Mouse (Mus musculus) retina, adult 2 months (tissue): ENCODE results near the gene Khsrp.

Source experiments
- DNase-seq: peaks from one replicate; pipeline ENCODE4 v3.0.0-alpha.2; 2012; ENCODE audit warnings: low read depth, low spot score

Gene Khsrp

DNA sequence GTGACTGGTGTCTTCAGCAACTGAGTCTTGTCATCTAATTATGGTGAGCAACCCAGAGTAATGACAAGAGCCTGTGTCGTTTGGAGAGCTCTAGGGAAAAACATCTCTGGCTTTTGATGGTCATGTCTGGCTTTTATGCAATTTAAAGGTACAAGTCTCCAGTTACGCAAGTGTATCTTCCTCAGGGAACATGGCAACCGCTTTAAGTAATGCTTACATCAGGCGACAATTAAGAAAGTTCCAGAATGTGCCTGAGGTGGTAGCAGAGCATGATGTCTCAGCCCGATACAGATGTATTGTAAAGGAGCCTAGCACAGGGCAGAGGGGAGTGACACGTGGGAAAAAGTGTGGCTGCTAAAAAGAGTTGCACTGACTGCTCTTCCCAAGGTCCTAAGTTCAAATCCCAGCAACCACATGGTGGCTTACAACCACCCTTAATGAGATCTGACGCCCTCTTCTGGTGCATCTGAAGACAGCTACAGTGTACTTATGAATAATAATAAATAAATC lies 42.3 kb downstream of the Khsrp start:
- DNase-seq = no peak

DNA sequence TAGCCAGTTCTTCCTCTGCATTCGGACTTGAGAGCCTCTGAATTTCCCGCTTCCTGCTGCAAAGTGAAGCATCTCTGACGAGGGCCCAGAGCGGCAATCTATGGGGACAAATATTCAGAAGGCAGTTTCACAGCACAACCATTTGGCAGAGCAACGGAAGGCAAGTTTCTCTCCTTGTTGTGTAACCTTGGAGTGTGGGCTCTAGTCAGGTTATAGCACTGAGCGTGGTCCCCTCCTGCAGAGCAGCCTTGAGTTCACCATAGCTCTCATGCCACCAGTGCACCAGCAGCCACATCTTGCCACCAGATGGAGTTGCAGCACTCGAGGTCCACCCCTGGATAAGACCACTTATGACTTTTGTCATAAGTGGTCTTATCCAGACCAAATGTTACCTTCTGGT lies 42.9 kb downstream of the Khsrp start:
- DNase-seq = no peak

DNA sequence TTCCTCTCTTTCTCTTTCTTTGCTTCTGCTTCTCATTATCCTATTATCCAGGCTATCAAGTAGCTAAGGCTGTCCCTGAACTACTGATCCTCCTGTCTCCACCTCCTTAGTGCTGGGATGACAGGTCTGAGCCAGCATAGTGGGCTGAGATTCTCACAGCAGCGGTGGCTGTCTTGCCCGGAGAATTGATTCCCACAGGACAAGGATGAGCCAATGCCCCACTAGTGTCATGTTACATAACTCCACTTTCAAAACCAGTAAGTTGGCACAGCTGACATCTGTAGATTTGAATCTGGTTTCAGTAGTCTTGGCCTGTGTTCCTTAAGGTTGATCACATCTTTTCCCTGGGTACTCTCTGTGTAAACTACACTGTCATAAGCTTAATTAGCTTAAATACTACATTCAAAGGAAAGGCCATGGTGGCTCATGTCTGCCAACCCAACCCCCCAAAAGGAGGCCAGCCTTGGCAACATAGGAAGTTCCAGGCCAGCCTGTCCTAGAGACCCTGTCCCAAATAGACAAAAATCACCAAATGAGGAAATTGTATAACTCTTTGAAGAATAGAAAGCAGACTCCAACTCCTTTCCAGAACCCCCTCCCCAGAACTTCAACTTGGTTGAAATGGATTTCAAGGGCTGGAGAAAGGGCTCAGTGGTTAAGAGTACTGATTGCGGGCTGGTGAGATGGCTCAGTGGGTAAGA lies 45.1 kb downstream of the Khsrp start:
- DNase-seq = no peak

DNA sequence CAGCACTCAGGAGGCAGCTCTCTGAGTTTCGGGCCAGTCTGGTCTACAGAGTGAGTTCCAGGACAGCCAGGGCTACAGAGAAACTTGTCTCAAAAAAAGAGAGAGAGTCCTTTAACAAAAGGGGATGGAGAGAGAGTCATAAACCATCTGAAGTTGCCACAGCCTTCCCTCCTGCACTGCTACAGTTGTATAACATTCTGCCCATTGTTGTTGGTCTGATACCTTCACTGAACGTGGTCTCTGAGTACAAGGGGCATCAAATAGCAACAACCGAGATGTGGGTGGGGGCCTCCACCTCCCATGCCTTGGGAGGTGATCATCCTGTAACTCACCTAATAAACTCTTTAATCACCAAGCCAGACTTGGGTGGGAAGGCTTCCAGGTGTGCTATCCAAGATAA lies 45.7 kb downstream of the Khsrp start:
- no peak for DNase-seq

DNA sequence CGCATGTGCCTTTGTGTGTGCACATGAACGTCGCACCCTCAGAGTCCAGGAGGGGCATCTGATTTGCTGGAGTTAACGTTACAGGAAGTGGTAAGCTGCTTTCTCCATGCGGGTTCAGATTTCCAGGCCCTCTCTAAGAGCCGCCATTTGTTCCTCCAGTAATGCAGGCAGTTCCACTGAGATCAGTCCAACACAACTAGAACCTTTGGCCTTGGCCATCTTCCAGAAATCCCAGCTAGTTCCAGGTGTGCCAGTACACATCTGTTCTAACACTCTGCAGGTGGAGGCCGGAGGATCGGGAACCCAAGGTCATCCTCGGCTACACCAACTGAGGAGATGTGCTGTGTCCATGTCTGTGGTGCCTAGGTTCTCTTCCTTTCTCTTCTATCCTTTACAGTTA lies 46.4 kb downstream of the Khsrp start:
- no peak for DNase-seq

DNA sequence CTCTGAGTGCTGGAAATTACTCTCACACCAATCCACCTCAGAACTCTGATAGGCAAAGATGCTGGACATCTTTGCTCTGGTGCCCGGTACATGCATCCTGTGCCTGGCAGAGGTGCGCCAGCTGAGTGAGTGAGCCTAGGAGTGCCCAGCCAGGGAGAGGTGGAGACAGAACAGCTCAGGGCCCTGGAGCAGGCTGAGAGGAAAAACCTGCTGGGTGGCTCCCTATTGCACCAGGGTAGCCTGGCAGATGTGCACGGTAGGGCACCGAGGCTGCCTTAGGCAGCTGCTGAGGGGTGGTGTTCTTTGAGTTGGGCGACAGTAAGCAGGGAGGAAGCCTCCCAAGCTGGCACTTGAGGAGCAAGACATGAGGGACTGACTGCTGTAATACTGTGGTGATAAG lies 49.3 kb downstream of the Khsrp start, which contains the start of gene Acer1:
Gene Acer1, minus strand, starts transcription at position 114 of the 400 bp plus-strand sequence.
- DNase-seq = no peak

DNA sequence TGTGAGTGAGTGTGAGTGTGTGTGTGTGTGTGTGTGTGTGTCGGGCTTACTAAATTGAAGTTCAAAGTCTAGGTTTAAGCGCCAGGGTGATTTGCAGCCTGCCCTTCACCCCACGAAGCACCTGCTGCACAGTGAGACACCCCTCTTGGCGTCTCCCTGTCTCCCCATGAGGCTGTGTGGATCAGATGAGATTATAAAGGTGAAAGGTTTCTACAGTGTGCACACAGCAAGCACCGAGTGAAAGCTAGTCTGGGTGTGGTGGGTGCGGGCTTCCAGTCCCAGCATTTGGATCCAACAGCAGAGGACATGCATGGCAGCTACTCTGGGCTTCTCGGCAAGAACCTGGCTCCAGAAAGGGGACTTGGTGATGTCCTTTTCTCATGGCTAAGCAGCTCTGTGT lies 50.3 kb downstream of the Khsrp start:
- no peak for DNase-seq

DNA sequence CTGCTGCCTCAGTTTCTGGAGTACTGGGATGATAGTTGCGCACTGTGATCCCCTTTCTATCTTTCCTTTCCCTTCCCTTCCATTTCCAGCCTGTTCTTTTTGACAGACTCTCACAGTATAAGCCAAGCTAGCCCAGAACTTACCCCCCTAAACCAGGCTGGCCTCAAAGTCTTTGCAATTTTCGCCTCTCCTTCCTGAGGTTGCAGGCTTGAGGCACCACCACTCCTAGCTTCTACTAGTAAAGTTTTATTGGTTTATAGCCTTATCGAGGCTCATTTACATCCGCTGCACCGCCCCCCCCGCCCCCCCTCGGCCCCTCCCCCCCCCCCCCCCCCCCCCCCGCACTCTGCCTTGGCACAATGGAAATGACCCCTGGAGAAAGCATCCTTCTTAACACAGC lies 51.8 kb downstream of the Khsrp start:
- DNase-seq = no peak

DNA sequence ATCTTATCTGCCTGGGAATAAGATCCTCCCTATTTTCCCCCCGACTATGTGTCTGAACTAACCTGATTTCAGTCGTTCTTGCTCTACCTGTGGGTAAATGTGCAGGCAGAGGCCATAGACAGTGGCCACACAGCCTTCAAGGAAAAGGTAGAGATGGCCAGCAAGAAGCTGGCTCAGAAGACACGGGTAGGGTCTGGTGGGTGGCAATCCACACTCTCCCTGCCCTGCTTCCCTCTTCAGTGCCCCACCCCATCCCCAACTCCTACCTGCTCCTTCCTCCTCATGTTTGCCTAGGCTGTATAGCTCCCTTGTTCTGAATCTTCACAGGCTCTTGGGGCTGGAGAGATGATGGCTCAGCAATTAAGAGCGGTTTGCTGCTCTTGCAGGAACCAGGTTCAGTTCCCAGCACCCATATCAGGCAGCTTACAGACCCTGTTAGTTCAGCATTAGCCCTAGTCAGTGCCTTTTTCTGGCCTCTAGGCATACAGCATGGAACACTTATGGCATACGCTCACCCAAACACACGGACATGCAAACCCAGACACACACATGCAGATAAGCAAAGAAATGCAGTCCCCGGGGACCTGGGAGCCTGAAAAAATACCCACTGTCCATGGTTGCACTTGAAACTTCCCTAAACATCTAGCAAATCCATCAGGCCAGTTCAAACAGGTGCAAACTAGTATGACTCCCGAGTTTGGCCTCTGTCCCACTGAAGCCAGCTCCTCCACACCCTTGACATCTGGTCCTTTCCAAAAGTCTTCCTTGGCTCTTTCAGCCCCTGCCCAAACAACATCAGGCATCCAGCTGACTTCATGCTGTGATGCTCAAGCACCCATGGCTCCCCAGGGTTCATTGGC lies 54.6 kb downstream of the Khsrp start:
- DNase-seq = no peak

DNA sequence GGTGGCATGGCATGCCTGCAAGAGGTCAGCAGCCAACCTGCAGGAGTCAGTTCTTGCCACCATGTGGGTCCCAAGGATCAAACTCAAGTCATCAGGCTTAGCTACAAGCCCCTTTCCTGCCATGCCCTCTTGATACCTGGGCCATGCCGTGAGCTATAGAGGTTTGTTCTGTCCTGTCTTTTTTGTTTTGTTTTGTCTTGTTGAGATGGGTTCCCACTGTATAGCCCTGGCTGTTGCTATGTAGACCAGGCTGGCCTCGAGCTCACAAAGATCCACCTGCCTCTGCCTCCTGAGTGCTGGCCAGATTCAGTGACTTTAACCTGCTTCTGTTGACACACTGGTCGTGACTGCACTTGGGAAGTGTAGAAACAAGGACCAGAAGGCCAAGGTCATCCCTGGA lies 55.9 kb downstream of the Khsrp start:
- no peak for DNase-seq

DNA sequence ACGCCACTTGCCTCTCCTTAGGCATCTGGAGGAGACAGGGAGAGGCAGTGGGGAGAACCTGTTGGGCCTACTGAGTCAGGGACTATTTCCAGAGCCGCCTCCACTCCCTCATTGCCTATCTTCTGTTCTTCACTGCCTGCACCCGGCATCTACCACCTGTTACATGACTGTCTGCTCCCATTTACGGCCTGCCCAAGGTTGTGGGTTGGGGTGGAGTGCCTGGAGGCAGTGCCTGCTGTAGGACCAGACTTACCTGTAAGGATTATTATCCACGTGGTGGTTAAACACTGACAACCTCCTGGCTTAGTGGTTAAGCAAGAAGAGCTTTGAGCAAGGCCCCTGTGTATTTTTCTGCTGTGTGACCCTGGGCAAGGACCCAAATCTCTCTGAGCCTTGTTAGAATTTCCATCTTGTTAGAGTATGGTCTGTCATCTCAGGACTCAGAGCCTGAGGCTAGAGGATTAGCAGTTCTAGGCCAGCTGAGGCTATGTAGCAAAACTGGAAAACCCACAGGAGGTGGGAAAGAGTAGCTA lies 56.5 kb downstream of the Khsrp start:
- DNase-seq = no peak

DNA sequence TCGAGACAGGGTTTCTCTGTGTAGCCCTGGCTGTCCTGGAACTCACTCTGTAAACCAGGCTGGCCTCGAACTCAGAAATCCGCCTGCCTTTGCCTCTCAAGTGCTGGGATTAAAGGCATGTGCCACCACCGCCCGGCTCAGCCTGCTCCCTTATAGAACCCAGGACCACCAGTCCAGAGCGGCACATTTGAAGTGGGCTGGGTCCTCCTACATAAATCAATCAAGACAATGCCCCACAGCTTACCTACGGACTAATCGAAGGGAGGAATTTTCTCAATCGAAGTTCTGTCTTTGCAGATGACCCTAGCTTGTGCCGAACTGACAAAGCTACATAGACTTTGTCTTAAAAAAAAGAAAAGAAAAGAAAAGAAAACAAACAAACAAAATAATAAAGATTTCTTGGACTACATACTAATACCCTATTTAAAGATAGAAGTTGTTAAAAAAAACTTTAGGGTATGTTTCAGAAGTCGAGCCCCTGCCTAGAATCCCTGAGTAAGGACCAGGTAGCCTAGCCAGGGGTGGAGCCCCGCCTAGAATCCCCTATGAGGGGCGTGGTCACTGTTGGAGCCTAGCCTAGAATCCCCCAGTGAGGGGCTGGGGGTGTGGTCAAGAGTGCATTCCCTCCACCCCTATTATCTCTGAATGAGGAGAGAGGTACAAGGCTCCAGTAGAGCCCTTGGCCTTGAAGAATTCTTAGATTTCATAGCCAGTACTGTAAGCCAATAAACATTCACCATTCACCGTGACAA lies 57.2 kb downstream of the Khsrp start:
- DNase-seq = no peak
